Mouse (Mus musculus) CH12.LX (cell line): ENCODE measurements around the gene Tmem56. TPM values are rescaled to one million over a fixed set of nuclear protein-coding genes. Genes with fewer than 3 reads are reported as not detected.

Experiments used
- DNase-seq: peaks from one replicate; pipeline ENCODE4 v3.0.0-alpha.2; 2013; ENCODE audit errors: extremely low read depth
- H3K27ac ChIP-seq: 2 replicates; pipeline ENCODE4 v1.5.1; 2012; ENCODE audit warnings: low read depth, mild to moderate bottlenecking, control low read depth, moderate library complexity; ENCODE audit not compliant: insufficient read depth
- H3K27me3 ChIP-seq: replicated peaks from 2 replicates; pipeline ENCODE3; 2012; ENCODE audit warnings: inconsistent platforms
- H3K36me3 ChIP-seq, 2 experiments: replicated peaks in 1 of 2; 2 replicates each; pipeline versions ENCODE3 to v1.6.1; 2012; ENCODE audit warnings: inconsistent platforms in 1 of 2, low read length in 1 of 2, mild to moderate bottlenecking in 1 of 2, mixed read lengths in 1 of 2, moderate library complexity in 1 of 2; ENCODE audit not compliant: control insufficient read depth in 1 of 2, insufficient read depth in 1 of 2
- H3K4me1 ChIP-seq, 2 experiments: 2 replicates each; pipeline ENCODE4 v1.6.1; 2012; ENCODE audit warnings: inconsistent platforms in 1 of 2, moderate library complexity in 1 of 2; ENCODE audit not compliant: insufficient read depth in 2 of 2, control insufficient read depth in 1 of 2
- H3K4me2 ChIP-seq: 2 replicates; pipeline ENCODE4 v1.6.1; 2012; ENCODE audit warnings: low read depth, mild to moderate bottlenecking, control low read depth; ENCODE audit not compliant: poor library complexity, insufficient read depth, severe bottlenecking
- H3K4me3 ChIP-seq, 3 experiments: fragments of 150-350 bp in 1 of 3; sonication (generic) in 1 of 3; replicated peaks in 1 of 3; 2 replicates each; pipeline versions ENCODE3 to v1.5.1; 2011 to 2012; ENCODE audit warnings: low read depth in 2 of 3, low read length in 2 of 3, mild to moderate bottlenecking in 2 of 3, moderate library complexity in 2 of 3, control low read depth in 1 of 3, improper control_type of control experiment in 1 of 3, inconsistent platforms in 1 of 3, mixed read lengths in 1 of 3; ENCODE audit not compliant: poor library complexity in 1 of 3
- H3K79me2 ChIP-seq: replicated peaks from 2 replicates; pipeline ENCODE4 v1.6.1; 2012; ENCODE audit warnings: mild to moderate bottlenecking, moderate library complexity; ENCODE audit not compliant: control insufficient read depth, poor library complexity, insufficient read depth, severe bottlenecking; ENCODE audit errors: extremely low read depth
- H3K9ac ChIP-seq: 2 replicates; pipeline ENCODE4 v1.6.1; 2012; ENCODE audit warnings: low read depth, mild to moderate bottlenecking, control low read depth, moderate library complexity; ENCODE audit not compliant: insufficient read depth
- H3K9me3 ChIP-seq: replicated peaks from 2 replicates; pipeline ENCODE3; 2012; ENCODE audit warnings: low read length, inconsistent platforms, mixed read lengths
- BHLHE40 ChIP-seq: IDR thresholded peaks from 2 replicates; pipeline ENCODE4 v1.6.1; 2011; ENCODE audit warnings: mild to moderate bottlenecking, low read depth, low read length, improper control_type of control experiment
- CHD1 ChIP-seq: IDR thresholded peaks from 2 replicates; pipeline ENCODE4 v1.6.1; 2012; ENCODE audit warnings: low read depth, low read length, improper control_type of control experiment, inconsistent platforms
- CTCF ChIP-seq, 2 experiments: IDR thresholded peaks in 1 of 2; conservative IDR thresholded peaks in 1 of 2; 2 replicates each; pipeline ENCODE4 v1.5.1; 2011 to 2012; ENCODE audit warnings: low read depth in 2 of 2, low read length in 2 of 2, improper control_type of control experiment in 1 of 2, inconsistent platforms in 1 of 2, mild to moderate bottlenecking in 1 of 2, moderate library complexity in 1 of 2
- E2F4 ChIP-seq: IDR thresholded peaks from 2 replicates; pipeline ENCODE4 v1.6.1; 2011; ENCODE audit warnings: low read depth, low read length, improper control_type of control experiment; ENCODE audit not compliant: insufficient replicate concordance
- GABPA ChIP-seq: IDR thresholded peaks from 2 replicates; pipeline ENCODE4 v1.6.1; 2012; ENCODE audit warnings: low read depth, low read length, improper control_type of control experiment, inconsistent platforms; ENCODE audit not compliant: insufficient replicate concordance
- HCFC1 ChIP-seq: IDR thresholded peaks from 2 replicates; pipeline ENCODE4 v1.6.1; 2012; ENCODE audit warnings: low read depth, mild to moderate bottlenecking, inconsistent platforms, low read length, improper control_type of control experiment
- IRF4 ChIP-seq: IDR thresholded peaks from 2 replicates; pipeline ENCODE4 v1.6.1; 2014; ENCODE audit warnings: low read depth, mild to moderate bottlenecking, inconsistent platforms, low read length, improper control_type of control experiment
- JUND ChIP-seq: conservative IDR thresholded peaks from 2 replicates; pipeline ENCODE4 v1.6.1; 2011; ENCODE audit warnings: low read depth, low read length, improper control_type of control experiment
- KAT2A ChIP-seq: IDR thresholded peaks from 2 replicates; pipeline ENCODE4 v1.6.1; 2012; ENCODE audit warnings: low read length, improper control_type of control experiment, inconsistent platforms; ENCODE audit not compliant: insufficient replicate concordance
- MAFK ChIP-seq: IDR thresholded peaks from 2 replicates; pipeline ENCODE4 v1.6.1; 2011; ENCODE audit warnings: low read length, improper control_type of control experiment; ENCODE audit not compliant: insufficient replicate concordance
- MAX ChIP-seq: IDR thresholded peaks from 2 replicates; pipeline ENCODE4 v1.6.1; 2011; ENCODE audit warnings: low read length, improper control_type of control experiment
- MAZ ChIP-seq: IDR thresholded peaks from 2 replicates; pipeline ENCODE4 v1.6.1; 2012; ENCODE audit warnings: low read depth, mild to moderate bottlenecking, inconsistent platforms, low read length, improper control_type of control experiment, moderate library complexity
- MXI1 ChIP-seq: IDR thresholded peaks from 2 replicates; pipeline ENCODE4 v1.6.1; 2011; ENCODE audit warnings: mild to moderate bottlenecking, low read depth, low read length, improper control_type of control experiment
- MYC ChIP-seq: IDR thresholded peaks from 2 replicates; pipeline ENCODE4 v1.6.1; 2011; ENCODE audit warnings: low read depth, mild to moderate bottlenecking, improper control_type of control experiment, low read length
- NELFE ChIP-seq: IDR thresholded peaks from 2 replicates; pipeline ENCODE4 v1.6.1; 2011; ENCODE audit warnings: low read depth, low read length, improper control_type of control experiment
- PAX5 ChIP-seq: IDR thresholded peaks from 2 replicates; pipeline ENCODE4 v1.6.1; 2012; ENCODE audit warnings: low read length, inconsistent platforms, mixed read lengths
- POLR2AphosphoS2 ChIP-seq: IDR thresholded peaks from 2 replicates; pipeline ENCODE4 v1.6.1; 2011; ENCODE audit warnings: low read depth, low read length, improper control_type of control experiment
- RCOR1 ChIP-seq: conservative IDR thresholded peaks from 2 replicates; pipeline ENCODE4 v1.6.1; 2012; ENCODE audit warnings: low read depth, mild to moderate bottlenecking, inconsistent platforms, low read length, improper control_type of control experiment
- SIN3A ChIP-seq: IDR thresholded peaks from 2 replicates; pipeline ENCODE4 v1.6.1; 2012; ENCODE audit warnings: low read length, improper control_type of control experiment, inconsistent platforms
- SMC3 ChIP-seq: IDR thresholded peaks from 2 replicates; pipeline ENCODE4 v1.6.1; 2011; ENCODE audit warnings: low read depth, low read length, improper control_type of control experiment
- TBP ChIP-seq: conservative IDR thresholded peaks from 2 replicates; pipeline ENCODE4 v1.6.1; 2011; ENCODE audit warnings: low read depth, low read length, improper control_type of control experiment
- TCF12 ChIP-seq: IDR thresholded peaks from 2 replicates; pipeline ENCODE4 v1.6.1; 2014; ENCODE audit warnings: low read depth, mild to moderate bottlenecking, inconsistent platforms, low read length, improper control_type of control experiment
- USF1 ChIP-seq: IDR thresholded peaks from 2 replicates; pipeline ENCODE4 v1.6.1; 2014; ENCODE audit warnings: low read depth, mild to moderate bottlenecking, inconsistent platforms, low read length, improper control_type of control experiment
- ZKSCAN1 ChIP-seq: IDR thresholded peaks from 2 replicates; pipeline ENCODE4 v1.6.1; 2012; ENCODE audit warnings: low read depth, inconsistent platforms, low read length, improper control_type of control experiment, borderline replicate concordance
- ZMIZ1 ChIP-seq: IDR thresholded peaks from 2 replicates; pipeline ENCODE4 v1.6.1; 2012; ENCODE audit warnings: low read depth, mild to moderate bottlenecking, inconsistent platforms, low read length, improper control_type of control experiment
- ZNF384 ChIP-seq: IDR thresholded peaks from 2 replicates; pipeline ENCODE4 v1.6.1; 2012; ENCODE audit warnings: low read depth, low read length, improper control_type of control experiment, inconsistent platforms
- dilution Hi-C: fragments of 300-500 bp; cut with MboI; formaldehyde crosslinking; loops from 2 replicates; pipeline ENCODE4 v1.14.3; 2020; ENCODE audit warnings: low sequenced_read_pairs; ENCODE audit not compliant: extremely low pct_unique_long_range_greater_than_20kb, extremely low pct_ligation_motif_present
- in situ Hi-C: fragments of 300-500 bp; cut with MboI; formaldehyde crosslinking; loops from 3 replicates; pipeline ENCODE4 v1.14.3; 2019; ENCODE audit warnings: low sequenced_read_pairs, low pct_ligation_motif_present, low pct_unique_long_range_greater_than_20kb, mixed read lengths
- polyA plus RNA-seq: library from polyadenylated mRNA; unstranded; fragments of >175 nt; gene quantifications from 2 replicates; pipeline ENCODE4 v1.2.1, GENCODE M21; 2012; ENCODE audit warnings: low read depth; ENCODE audit not compliant: insufficient read length
- total RNA-seq, 2 experiments: library from RNA; depleted of rRNA; stranded (reverse); fragments of 300-350 nt in 1 of 2; fragments of >200 nt in 1 of 2; gene quantifications; 2 replicates each; pipeline ENCODE4 v1.2.3; 2012 to 2014

The Tmem56 gene
- total and polyA plus RNA-seq, 3 experiments: not detected

- H3K36me3 ChIP-seq: peaks cover 0 to 4% of the 10 kb centered on the region in 2 experiments
- H3K4me2 ChIP-seq: no peak overlapping the region
- dilution Hi-C loops: no loop called here
- H3K79me2 ChIP-seq: no peaks in the 10 kb centered on the region
- TF ChIP-seq JUND (no peak), E2F4 (no peak), ZKSCAN1 (no peak), GABPA (no peak), ZNF384 (no peak), BHLHE40 (no peak), RCOR1 (no peak), POLR2AphosphoS2 (no peak), SMC3 (no peak), MAFK (no peak), PAX5 (no peak), ZMIZ1 (no peak)
- TF ChIP-seq, all 38 proteins: peak for 0
- no peak for DNase-seq
- no peaks in the 10 kb centered on the region for H3K9me3 ChIP-seq
- H3K27me3 ChIP-seq: no peaks in the 10 kb centered on the region
- in situ Hi-C loops: loop anchor here (25.0 kb wide), 1 partner anchor 580 kb away; no protein-coding TSS in a partner anchor
- no peak overlapping the region for H3K9ac ChIP-seq
- H3K4me3 ChIP-seq: no peak overlapping the region
- H3K4me1 ChIP-seq: peaks cover 8 to 26% of the 10 kb centered on the region in 2 experiments; a peak in 3 of 4 replicates
- H3K27ac ChIP-seq: no peak overlapping the region
These were observed 125.2 kb downstream of the Tmem56 start for GRCm38 (mm10) chr3:121157546-121158330.

GRCm38 (mm10) chr3:121156451-121157186 lies 126.3 kb downstream of the Tmem56 start:
- Histone ChIP-seq H3K4me1 (peaks cover 8 to 22% of the 10 kb centered on the region in 2 experiments; a peak in 3 of 4 replicates), H3K79me2 (no peaks in the 10 kb centered on the region), H3K27ac (no peak overlapping the region), H3K27me3 (no peaks in the 10 kb centered on the region), H3K4me2 (no peak overlapping the region), H3K4me3 (no peak overlapping the region), H3K36me3 (peaks cover 0 to 4% of the 10 kb centered on the region in 2 experiments), H3K9ac (no peak overlapping the region), H3K9me3 (no peaks in the 10 kb centered on the region)
- dilution Hi-C loops (no loop called here), in situ Hi-C loops (loop anchor here (25.0 kb wide), 1 partner anchor 581 kb away; no protein-coding TSS in a partner anchor)
- DNase-seq: no peak
- TF ChIP-seq HCFC1 (no peak), TCF12 (no peak), MAZ (no peak), MAFK (no peak), TBP (no peak), MXI1 (no peak), SIN3A (no peak), MYC (no peak), E2F4 (no peak), USF1 (no peak), KAT2A (no peak), IRF4 (no peak), SMC3 (no peak), MAX (no peak), CTCF (conservative IDR thresholded peaks at IDR 0.05 in 1 of 2, IDR thresholded peaks at IDR 0.05 in 1 of 2; ENCODE audit: low read depth in 2 of 2, low read length in 2 of 2) (no peak), NELFE (no peak), ZMIZ1 (no peak), ZNF384 (no peak), RCOR1 (no peak), CHD1 (no peak)
